In genomic region chr9:44721154-44721876, GRCm38 (mm10) we compare ENCODE assay signal across 8 mouse cellular contexts. TPM values are rescaled to one million over a fixed set of nuclear protein-coding genes. Genes with fewer than 3 reads are reported as not detected.
DNase-seq lines count a peak whose midpoint lies in the region; ATAC-seq lines count a peak whose summit lies in the region.

No protein-coding gene starts in this region.

- H3K9ac ChIP-seq in hindbrain, embryonic 15.5 days: peak overlapping the region; percentile 87

- H3K4me1 ChIP-seq in hindbrain, embryonic 15.5 days (replicated peaks): peaks cover 81% of the 10 kb centered on the region

- H3K27ac ChIP-seq in hindbrain, embryonic 15.5 days (replicated peaks): peak overlapping the region; percentile 77

- peak overlapping the region; percentile 91 for H3K4me2 ChIP-seq in hindbrain, embryonic 15.5 days

- H3K36me3 ChIP-seq in hindbrain, embryonic 15.5 days: peaks cover 6% of the 10 kb centered on the region; the same call in 1 of the 2 replicates

- DNase-seq in ZHBTc4 (ENCODE audit: low read depth, low spot score): peak; percentile 86
- peak; percentile 94 to 95 for DNase-seq in cerebellum, postnatal 25 days
- peak; percentile 95 for DNase-seq in gastrocnemius, adult 18-20 months (ENCODE audit: low spot score)
- peak; percentile 83 to 87 for DNase-seq in left cerebral cortex, adult 18-20 months (ENCODE audit: low spot score in 2 of 2)
- DNase-seq in lung, postnatal 36 days: peak; percentile 91
- DNase-seq in retina, postnatal 7 days (ENCODE audit: low read depth, low spot score): peak; percentile 49
- peak; percentile 88 to 92 for DNase-seq in urinary bladder, postnatal 4 days (ENCODE audit: low spot score in 2 of 2)

- peak; percentile 81 for ATAC-seq in hindbrain, embryonic 15.5 days (ENCODE audit: low FRiP score, low read depth)

- no peaks in the 10 kb centered on the region for H3K9me3 ChIP-seq in hindbrain, embryonic 15.5 days

- H3K4me3 ChIP-seq in hindbrain, embryonic 15.5 days: peak overlapping the region; percentile 77

- H3K27me3 ChIP-seq in hindbrain, embryonic 15.5 days: no peaks in the 10 kb centered on the region

- 3% methylated on average over 39 of the region's 40 CpGs for WGBS in hindbrain, embryonic 15.5 days

RNA-seq across cellular contexts. Expression of gene Phldb1, which starts 13.7 kb away (rescaled TPM):
- total RNA-seq in gastrocnemius, adult 18-20 months (2021): 10 to 100 TPM; 29.0 to 35.9 TPM
- 46.4 and 46.8 TPM in 2 replicates for polyA plus RNA-seq in hindbrain, embryonic 15.5 days (2015; fragmentation: Nextera tagmentation; extraction: Ambion mirVana)
- 10 to 100 TPM; 59.0 to 67.4 TPM for total RNA-seq in left cerebral cortex, adult 18-20 months (2021)

RNA-seq across cellular contexts. Expression of gene Arcn1, which starts 46.3 kb away (rescaled TPM):
- 10 to 100 TPM; 70.7 to 81.5 TPM for total RNA-seq in gastrocnemius, adult 18-20 months (2021)
- polyA plus RNA-seq in hindbrain, embryonic 15.5 days (2015; fragmentation: Nextera tagmentation; extraction: Ambion mirVana): 130 and 135 TPM in 2 replicates
- total RNA-seq in left cerebral cortex, adult 18-20 months (2021): 10 to 100 TPM; 90.0 to 95.3 TPM

RNA-seq across cellular contexts. Expression of gene Ift46, which starts 46.4 kb away (rescaled TPM):
- total RNA-seq in gastrocnemius, adult 18-20 months (2021): 10 to 100 TPM; 23.3 to 27.5 TPM
- polyA plus RNA-seq in hindbrain, embryonic 15.5 days (2015; fragmentation: Nextera tagmentation; extraction: Ambion mirVana): 153 and 158 TPM in 2 replicates
- total RNA-seq in left cerebral cortex, adult 18-20 months (2021): 10 to 100 TPM; 67.8 to 72.0 TPM

RNA-seq across cellular contexts. Expression of gene Treh, which starts 48.3 kb away (rescaled TPM):
- not detected for total RNA-seq in gastrocnemius, adult 18-20 months (2021)
- not detected in 2 replicates for polyA plus RNA-seq in hindbrain, embryonic 15.5 days (2015; fragmentation: Nextera tagmentation; extraction: Ambion mirVana)
- not detected for total RNA-seq in left cerebral cortex, adult 18-20 months (2021)

Comparison
In these comparisons a context has a peak if more than half of its experiments do, and no peak if none do; other contexts are left out.
1. Peak in every context shown above with its lines: DNase-seq, ATAC-seq, H3K4me3 ChIP-seq and H3K27ac ChIP-seq.